Mouse (Mus musculus) small intestine, adult 2 months (tissue): ENCODE results near the gene Hcls1. TPM values are rescaled to one million over a fixed set of nuclear protein-coding genes. Genes with fewer than 3 reads are reported as not detected.

Experiments
- H3K27ac ChIP-seq: fragments of 200-500 bp; 2 replicates; pipeline ENCODE4 v1.5.1; 2012; ENCODE audit warnings: low read depth, low read length, control low read depth, inconsistent platforms; ENCODE audit not compliant: insufficient read depth
- H3K27me3 ChIP-seq: fragments of 200-500 bp; 2 replicates; pipeline ENCODE4 v1.6.1; 2012; ENCODE audit warnings: mild to moderate bottlenecking, moderate library complexity, low read length, inconsistent platforms; ENCODE audit not compliant: control insufficient read depth, insufficient read depth
- H3K36me3 ChIP-seq: fragments of 200-500 bp; 2 replicates; pipeline ENCODE4 v1.6.1; 2012; ENCODE audit warnings: mild to moderate bottlenecking, low read length, control low read depth, inconsistent platforms; ENCODE audit not compliant: control insufficient read depth, insufficient read depth
- H3K4me1 ChIP-seq: fragments of 200-500 bp; 2 replicates; pipeline ENCODE4 v1.6.1; 2012; ENCODE audit warnings: low read length, inconsistent platforms, mixed read lengths; ENCODE audit not compliant: control insufficient read depth, insufficient read depth, insufficient read length
- H3K4me3 ChIP-seq: fragments of 200-500 bp; 2 replicates; pipeline ENCODE4 v1.5.1; 2012; ENCODE audit warnings: low read depth, mild to moderate bottlenecking, control low read depth, inconsistent platforms, low read length, moderate library complexity
- CTCF ChIP-seq: fragments of 200-500 bp; IDR thresholded peaks from 2 replicates; pipeline ENCODE4 v1.5.1; 2012; ENCODE audit warnings: low read depth, mild to moderate bottlenecking, control low read depth, inconsistent platforms, low read length, moderate library complexity, mixed read lengths; ENCODE audit not compliant: insufficient replicate concordance, insufficient read length; ENCODE audit errors: extremely low read depth
- POLR2A ChIP-seq: fragments of 200-500 bp; IDR thresholded peaks from 2 replicates; pipeline ENCODE4 v1.6.1; 2012; ENCODE audit warnings: low read depth, mild to moderate bottlenecking, control low read depth, inconsistent platforms, low read length, moderate library complexity
- WGBS: fragments of 180-500 bp; shearing (Covaris S2); methylation state at CpG from one replicate; pipeline ENCODE4 v1.1.7; 2018; 5-methylcytosine and 5-hydroxymethylcytosine counted together
- polyA plus RNA-seq: library from polyadenylated mRNA; depleted of rRNA; stranded (reverse); fragments of >200 nt; gene quantifications from 2 replicates; pipeline ENCODE4 v1.2.3, GENCODE M21; 2012

Gene Hcls1
- polyA plus RNA-seq, 1 experiment: 9.0 TPM

GRCm38 (mm10) chr16:36911909-36912308 lies 22.9 kb upstream of the Hcls1 start:
- Histone ChIP-seq H3K27ac (no peak overlapping the region), H3K4me1 (no peaks in the 10 kb centered on the region), H3K36me3 (peaks cover 66% of the 10 kb centered on the region), H3K27me3 (no peaks in the 10 kb centered on the region), H3K4me3 (no peak overlapping the region)
- TF ChIP-seq POLR2A: no peak
- no peak for TF ChIP-seq CTCF
- WGBS: 90% methylated on average over 10 of the region's 10 CpGs

- Histone ChIP-seq H3K27me3 (no peaks in the 10 kb centered on the region), H3K4me3 (no peak overlapping the region), H3K36me3 (peaks cover 66% of the 10 kb centered on the region), H3K4me1 (no peaks in the 10 kb centered on the region), H3K27ac (no peak overlapping the region)
- 92% methylated on average over 13 of the region's 13 CpGs for WGBS
- TF ChIP-seq CTCF: no peak
- TF ChIP-seq POLR2A: no peak
These were observed 22.5 kb upstream of the Hcls1 start for GRCm38 (mm10) chr16:36912311-36912710.

- TF ChIP-seq POLR2A (no peak), CTCF (no peak)
- Histone ChIP-seq H3K27me3 (no peaks in the 10 kb centered on the region), H3K27ac (no peak overlapping the region), H3K4me3 (no peak overlapping the region), H3K4me1 (no peaks in the 10 kb centered on the region), H3K36me3 (peaks cover 71% of the 10 kb centered on the region)
- 72% methylated on average over 5 of the region's 5 CpGs for WGBS
These were observed 20.6 kb upstream of the Hcls1 start for GRCm38 (mm10) chr16:36914195-36914594.

- TF ChIP-seq CTCF (no peak), POLR2A (no peak)
- Histone ChIP-seq H3K36me3 (peaks cover 74% of the 10 kb centered on the region), H3K4me1 (no peaks in the 10 kb centered on the region), H3K4me3 (no peak overlapping the region), H3K27me3 (no peaks in the 10 kb centered on the region), H3K27ac (no peak overlapping the region)
- WGBS: 90% methylated on average over 10 of the region's 10 CpGs
These were observed 16.3 kb upstream of the Hcls1 start for GRCm38 (mm10) chr16:36918505-36918904.

- Histone ChIP-seq H3K4me3 (no peak overlapping the region), H3K36me3 (peaks cover 67% of the 10 kb centered on the region), H3K27ac (no peak overlapping the region), H3K27me3 (no peaks in the 10 kb centered on the region), H3K4me1 (no peaks in the 10 kb centered on the region)
- TF ChIP-seq CTCF (no peak), POLR2A (no peak)
- WGBS: 68% methylated on average over 3 of the region's 3 CpGs
These were observed 14.4 kb upstream of the Hcls1 start for GRCm38 (mm10) chr16:36920410-36920809.

GRCm38 (mm10) chr16:36921067-36921613 lies 13.6 kb upstream of the Hcls1 start:
- no peak overlapping the region for H3K4me3 ChIP-seq
- 93% methylated on average over 8 of the region's 8 CpGs for WGBS
- no peak overlapping the region for H3K27ac ChIP-seq
- H3K27me3 ChIP-seq: no peaks in the 10 kb centered on the region
- peaks cover 66% of the 10 kb centered on the region for H3K36me3 ChIP-seq
- TF ChIP-seq CTCF (no peak), POLR2A (no peak)
- no peaks in the 10 kb centered on the region for H3K4me1 ChIP-seq

GRCm38 (mm10) chr16:36921980-36922379 lies 12.8 kb upstream of the Hcls1 start:
- TF ChIP-seq POLR2A (no peak), CTCF (no peak)
- Histone ChIP-seq H3K4me3 (no peak overlapping the region), H3K4me1 (no peaks in the 10 kb centered on the region), H3K36me3 (peaks cover 67% of the 10 kb centered on the region), H3K27ac (no peak overlapping the region), H3K27me3 (no peaks in the 10 kb centered on the region)
- 87% methylated on average over 6 of the region's 6 CpGs for WGBS

- H3K27ac ChIP-seq: no peak overlapping the region
- H3K27me3 ChIP-seq: no peaks in the 10 kb centered on the region
- H3K4me3 ChIP-seq: no peak overlapping the region
- no peaks in the 10 kb centered on the region for H3K4me1 ChIP-seq
- 91% methylated on average over 8 of the region's 8 CpGs for WGBS
- H3K36me3 ChIP-seq: peaks cover 67% of the 10 kb centered on the region
- TF ChIP-seq CTCF (no peak), POLR2A (no peak)
These were observed 10.5 kb upstream of the Hcls1 start for GRCm38 (mm10) chr16:36924312-36924711.
